Mouse (Mus musculus): ENCODE data around the gene Rab3il1. TPM values are rescaled to one million over a fixed set of nuclear protein-coding genes. Genes with fewer than 3 reads are reported as not detected.

Gene Rab3il1
- total RNA-seq (2012; rRNA removed) (0.52 and 1.0 TPM in 2 replicates), polyA plus RNA-seq (2012; ENCODE audit: insufficient read depth in 1 of 2, insufficient read length in 2 of 2, low read depth in 1 of 2, low replicate concordance in 2 of 2, missing spikeins in 1 of 2) (1 to 10 TPM in 1 of 2 experiments, not detected in 1; 1.4 TPM)

DNA sequence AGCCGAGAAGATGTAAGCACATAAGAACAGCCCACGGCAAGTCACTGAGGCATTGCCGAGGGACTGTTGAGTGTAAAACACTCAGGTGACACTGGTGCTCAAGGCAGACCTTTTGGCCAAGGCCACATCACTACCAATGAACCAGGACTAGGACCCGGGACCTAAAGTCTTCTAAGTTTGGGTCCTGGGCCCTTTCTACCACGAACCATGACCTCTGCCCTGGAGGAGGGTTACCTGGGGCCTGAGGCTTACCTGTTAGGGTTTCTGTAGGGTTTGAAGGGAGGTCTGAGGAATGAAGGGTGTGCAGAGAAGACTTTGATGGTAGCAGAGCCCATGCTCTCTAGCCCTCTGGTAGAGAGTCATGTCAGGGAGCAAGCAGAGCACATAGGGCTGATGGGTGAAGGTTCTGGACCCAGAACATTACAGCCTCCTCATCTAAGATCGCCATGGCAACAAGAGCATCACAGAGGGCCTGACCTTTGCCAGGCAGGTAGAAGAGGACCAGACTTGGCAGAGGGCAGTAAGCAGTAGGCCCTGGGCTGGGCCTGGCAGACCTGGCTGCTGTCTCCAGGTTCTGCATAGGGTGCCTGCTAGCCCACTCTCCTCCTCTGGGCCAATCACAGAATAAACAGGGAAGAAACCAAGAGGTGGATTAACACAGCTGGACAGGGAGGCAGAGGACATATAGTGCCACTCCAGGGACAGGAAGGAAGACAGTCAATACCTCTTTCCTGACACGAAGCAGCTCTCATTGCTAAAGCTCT lies at the start of gene Rab3il1, which contains the start of gene Best1:
TSS of gene Rab3il1 (plus strand) at position 464 of the 764 bp plus-strand sequence.
TSS of gene Best1 (minus strand) at position 428 of the 764 bp plus-strand sequence.
- no peak for TF ChIP-seq CHD2 (IDR thresholded peaks at IDR 0.05; ENCODE audit: low read length)
- TF ChIP-seq UBTF (IDR thresholded peaks at IDR 0.05; ENCODE audit: borderline replicate concordance, insufficient read depth, low read depth, low read length): no peak
- TF ChIP-seq GATA1 (IDR thresholded peaks at IDR 0.05; ENCODE audit: low read depth, low read length): no peak
- no peak for TF ChIP-seq POLR2A (IDR thresholded peaks at IDR 0.05; ENCODE audit: control insufficient read depth in 1 of 2, insufficient read depth in 1 of 2, low read depth in 1 of 2, low read length in 2 of 2, poor library complexity in 1 of 2)
- no peak for TF ChIP-seq MYB (IDR thresholded peaks at IDR 0.05; ENCODE audit: low read depth, low read length)
- TF ChIP-seq CHD1 (IDR thresholded peaks at IDR 0.05; ENCODE audit: low read depth, low read length): no peak
- no peak for TF ChIP-seq SIN3A (IDR thresholded peaks at IDR 0.05; ENCODE audit: low read length)
- no peak for TF ChIP-seq HCFC1 (IDR thresholded peaks at IDR 0.05; ENCODE audit: low read depth, low read length)
- no peak for TF ChIP-seq POLR2AphosphoS2 (IDR thresholded peaks at IDR 0.05; ENCODE audit: low read length)
- no peak for TF ChIP-seq TBP (IDR thresholded peaks at IDR 0.05; ENCODE audit: low read depth, low read length)
- no peak for TF ChIP-seq CTCF (IDR thresholded peaks at IDR 0.05 in 2 of 3, conservative IDR thresholded peaks at IDR 0.05 in 1 of 3; ENCODE audit: control insufficient read depth in 1 of 3, insufficient read depth in 1 of 3, low read depth in 2 of 3, low read length in 3 of 3, poor library complexity in 1 of 3, severe bottlenecking in 1 of 3)

DNA sequence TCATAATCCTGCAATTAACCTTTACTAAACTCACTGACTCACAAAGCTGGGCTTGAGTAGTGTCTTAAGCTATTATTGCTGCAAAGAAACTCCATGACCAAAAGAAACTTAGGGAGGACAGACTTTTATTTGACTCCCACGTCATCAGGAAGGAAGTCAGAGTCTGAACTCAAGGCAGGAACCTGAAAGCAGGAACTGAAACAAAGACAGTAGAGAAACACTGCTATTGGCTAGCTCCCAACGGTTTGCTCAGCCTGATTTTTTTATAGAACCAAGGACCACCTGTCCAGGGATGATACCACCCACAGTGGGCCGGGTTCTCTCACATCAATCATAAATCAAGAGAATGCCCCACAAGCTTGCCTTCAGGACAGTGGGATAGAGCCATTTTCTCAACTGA lies 49.1 kb upstream of the Rab3il1 start:
- H3K9ac ChIP-seq (ENCODE audit: control insufficient read depth, low read depth, low read length, poor library complexity, severe bottlenecking): no peak overlapping the region
- TF ChIP-seq RCOR1 (IDR thresholded peaks at IDR 0.05; ENCODE audit: low read depth, low read length) (no peak), NELFE (IDR thresholded peaks at IDR 0.05; ENCODE audit: low read depth, low read length) (no peak), POLR2AphosphoS2 (IDR thresholded peaks at IDR 0.05; ENCODE audit: low read length) (no peak), TAL1 (IDR thresholded peaks at IDR 0.05; ENCODE audit: low read length) (no peak), CTCF (IDR thresholded peaks at IDR 0.05 in 2 of 3, conservative IDR thresholded peaks at IDR 0.05 in 1 of 3; ENCODE audit: control insufficient read depth in 1 of 3, insufficient read depth in 1 of 3, low read depth in 2 of 3, low read length in 3 of 3, poor library complexity in 1 of 3, severe bottlenecking in 1 of 3) (no peak), USF2 (IDR thresholded peaks at IDR 0.05; ENCODE audit: borderline replicate concordance in 1 of 2, insufficient read depth in 1 of 2, low read depth in 1 of 2, low read length in 2 of 2) (no peak), HCFC1 (IDR thresholded peaks at IDR 0.05; ENCODE audit: low read depth, low read length) (no peak), ELF1 (IDR thresholded peaks at IDR 0.05; ENCODE audit: low read depth, low read length) (no peak), CHD1 (IDR thresholded peaks at IDR 0.05; ENCODE audit: low read depth, low read length) (no peak), TBP (IDR thresholded peaks at IDR 0.05; ENCODE audit: low read depth, low read length) (no peak), USF1 (IDR thresholded peaks at IDR 0.05; ENCODE audit: low read depth, low read length) (no peak), MAFK (IDR thresholded peaks at IDR 0.05; ENCODE audit: borderline replicate concordance, low read depth, low read length) (no peak), EP300 (IDR thresholded peaks at IDR 0.05; ENCODE audit: low read depth in 1 of 2, low read length in 2 of 2) (no peak), CHD2 (IDR thresholded peaks at IDR 0.05; ENCODE audit: low read length) (no peak), TCF12 (IDR thresholded peaks at IDR 0.05; ENCODE audit: low read depth, low read length) (no peak)
- peaks cover 0 to 32% of the 10 kb centered on the region in 2 experiments; a peak in 2 of 4 replicates for H3K36me3 ChIP-seq (ENCODE audit: control insufficient read depth in 1 of 2, insufficient read depth in 2 of 2, low read length in 2 of 2)
- H3K27ac ChIP-seq (ENCODE audit: control insufficient read depth, low read depth, low read length): no peak overlapping the region
- H3K4me1 ChIP-seq (ENCODE audit: control insufficient read depth in 1 of 2, insufficient read depth in 2 of 2, low read length in 2 of 2): peaks cover 26 to 37% of the 10 kb centered on the region in 2 experiments
- no peaks in the 10 kb centered on the region for H3K27me3 ChIP-seq (ENCODE audit: control insufficient read depth in 1 of 2, insufficient read depth in 2 of 2, low read length in 2 of 2)
- no peaks in the 10 kb centered on the region for H3K79me2 ChIP-seq (ENCODE audit: control insufficient read depth, insufficient read depth, low read length, poor library complexity)
- H3K4me3 ChIP-seq (ENCODE audit: control insufficient read depth in 1 of 2, insufficient read depth in 1 of 2, low read depth in 2 of 2, low read length in 2 of 2): no peak overlapping the region
- DNase-seq (ENCODE audit: low read depth, low spot score): no peak
- no peaks in the 10 kb centered on the region for H3K9me3 ChIP-seq (replicated peaks; ENCODE audit: insufficient read depth, low read length)

More for the DNA sequence above, at the start of gene Rab3il1, which contains the start of gene Best1:
- Histone ChIP-seq H3K36me3 (ENCODE audit: control insufficient read depth in 1 of 2, insufficient read depth in 2 of 2, low read length in 2 of 2) (no peaks in the 10 kb centered on the region), H3K4me3 (ENCODE audit: control insufficient read depth in 1 of 2, insufficient read depth in 1 of 2, low read depth in 2 of 2, low read length in 2 of 2) (no peak within 1 kb of the TSS), H3K27ac (ENCODE audit: control insufficient read depth, low read depth, low read length) (no peak within 1 kb of the TSS), H3K9me3 (replicated peaks; ENCODE audit: insufficient read depth, low read length) (no peaks in the 10 kb centered on the region), H3K79me2 (ENCODE audit: control insufficient read depth, insufficient read depth, low read length, poor library complexity) (no peaks in the 10 kb centered on the region), H3K9ac (ENCODE audit: control insufficient read depth, low read depth, low read length, poor library complexity, severe bottlenecking) (no peak within 1 kb of the TSS), H3K4me1 (ENCODE audit: control insufficient read depth in 1 of 2, insufficient read depth in 2 of 2, low read length in 2 of 2) (no peaks in the 10 kb centered on the region), H3K27me3 (ENCODE audit: control insufficient read depth in 1 of 2, insufficient read depth in 2 of 2, low read length in 2 of 2) (no peaks in the 10 kb centered on the region; a peak in 2 of 4 replicates)
- DNase-seq (ENCODE audit: low read depth, low spot score): no peak

Measured in MEL (cell line).